Mouse (Mus musculus) CH12F3 (cell line): ENCODE data around the gene Tmem135.

Experiments
- in situ Hi-C: fragments of 300-500 bp; cut with MboI; formaldehyde crosslinking; loops from 2 replicates; pipeline ENCODE4 v1.14.3; 2020; ENCODE audit warnings: low sequenced_read_pairs

Tmem135 gene

GRCm38 (mm10) chr7:89134884-89135511, 269.0 kb downstream of the Tmem135 start:
- in situ Hi-C loops: no loop called here

- in situ Hi-C loops: no loop called here
These were observed 277.7 kb downstream of the Tmem135 start for GRCm38 (mm10) chr7:89126063-89126882.

GRCm38 (mm10) chr7:89116261-89116664, 287.8 kb downstream of the Tmem135 start:
- in situ Hi-C loops: no loop called here

GRCm38 (mm10) chr7:89115633-89116032, 288.4 kb downstream of the Tmem135 start:
- in situ Hi-C loops: no loop called here

GRCm38 (mm10) chr7:89106421-89106820, 297.6 kb downstream of the Tmem135 start:
- in situ Hi-C loops: no loop called here

- in situ Hi-C loops: no loop called here
These were observed 304.3 kb downstream of the Tmem135 start for GRCm38 (mm10) chr7:89099756-89100155.
